Mouse (Mus musculus) left cerebral cortex, adult 2 months (tissue): ENCODE measurements at regions not wholly inside any gene's neighbourhood (a gene's known extent, or its start where the extent isn't known, plus 50 kb on each side); places are given as distances from the start of the nearest gene placed in this dataset.

Experiments
- DNase-seq, 2 experiments: peaks; one replicate each; pipeline ENCODE4 v3.0.0; 2021 to 2022; ENCODE audit warnings: low spot score in 2 of 2, mixed read lengths in 1 of 2; ENCODE audit errors: extremely low spot score in 1 of 2
- H3K27ac ChIP-seq: fragments of 200-600 bp; 2 replicates; pipeline ENCODE4 v1.8.1; 2022
- H3K4me3 ChIP-seq: fragments of 200-600 bp; 2 replicates; pipeline ENCODE4 v1.8.1; 2022
- CTCF ChIP-seq: fragments of 200-600 bp; IDR thresholded peaks from 2 replicates; pipeline ENCODE4 v1.8.1; 2022; ENCODE audit warnings: antibody characterized with exemption, mild to moderate bottlenecking, moderate library complexity
- intact Hi-C: fragments of 180-260 bp; cut with DNase I; formaldehyde crosslinking; loops from one replicate; pipeline ENCODE4 v1.15.1; 2025

DNA sequence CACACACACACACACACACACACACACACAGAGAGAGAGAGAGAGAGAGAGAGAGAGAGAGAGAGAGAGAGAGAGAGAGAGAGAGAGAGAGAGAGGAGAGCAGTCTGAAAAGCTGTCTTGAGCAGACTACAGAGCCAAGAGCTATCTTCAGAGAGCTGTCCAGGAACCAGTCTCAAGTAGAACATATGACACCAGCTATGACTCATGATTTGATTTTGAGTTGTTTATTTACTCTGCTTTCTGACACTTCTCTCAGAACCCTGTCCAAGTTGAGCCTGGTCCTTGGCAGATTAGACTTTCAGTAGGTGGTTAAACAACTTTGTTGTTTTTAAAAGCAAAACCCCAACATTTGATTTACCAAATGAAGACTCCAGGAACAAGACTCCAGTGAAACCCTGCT is 420.8 kb upstream of the Lcorl start:
- intact Hi-C loops: no loop called here
- no peak for DNase-seq
- Histone ChIP-seq H3K4me3 (no peak overlapping the region), H3K27ac (no peak overlapping the region)
- TF ChIP-seq CTCF: no peak

DNA sequence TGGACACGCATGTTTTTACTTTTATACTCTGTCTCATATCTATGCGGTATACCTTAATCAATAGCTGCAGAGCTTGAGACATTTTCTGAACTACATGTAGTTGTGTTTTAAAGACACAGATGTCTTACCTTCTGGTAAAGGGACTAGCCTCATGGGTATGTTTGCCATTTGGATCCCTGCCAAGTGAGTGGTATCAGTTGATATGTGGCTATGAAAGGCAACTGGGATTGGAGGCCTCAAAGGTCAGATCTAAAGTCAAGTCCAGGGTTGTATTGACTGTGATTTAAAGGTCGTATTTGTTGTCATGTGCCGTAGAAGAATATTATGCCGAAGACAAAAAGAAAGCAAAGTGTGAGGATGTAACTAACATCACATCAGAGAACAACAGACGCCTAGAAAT is 399.3 kb upstream of the Lcorl start:
- Histone ChIP-seq H3K4me3 (no peak overlapping the region), H3K27ac (no peak overlapping the region)
- intact Hi-C loops: no loop called here
- no peak for DNase-seq
- no peak for TF ChIP-seq CTCF

DNA sequence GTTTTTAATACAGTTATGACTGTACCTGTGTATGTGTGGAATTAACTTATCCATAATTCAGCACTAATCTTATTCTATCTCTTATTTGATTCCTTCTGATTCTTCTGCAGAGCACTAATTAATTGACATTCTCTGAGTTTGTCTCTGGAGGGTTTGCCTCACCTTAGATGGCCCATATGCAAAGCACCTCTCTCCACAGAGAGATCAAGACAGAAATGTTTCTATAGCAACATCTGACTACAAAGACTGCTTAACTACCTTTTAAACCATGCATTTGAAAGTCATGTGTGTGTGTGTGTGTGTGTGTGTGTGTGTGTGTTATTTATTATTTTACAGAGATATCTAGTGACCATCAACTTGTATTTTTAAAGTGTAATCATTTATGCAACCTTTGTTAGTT is 396.5 kb upstream of the Lcorl start:
- intact Hi-C loops: no loop called here
- no peak for TF ChIP-seq CTCF
- DNase-seq: no peak
- Histone ChIP-seq H3K27ac (no peak overlapping the region), H3K4me3 (no peak overlapping the region)

DNA sequence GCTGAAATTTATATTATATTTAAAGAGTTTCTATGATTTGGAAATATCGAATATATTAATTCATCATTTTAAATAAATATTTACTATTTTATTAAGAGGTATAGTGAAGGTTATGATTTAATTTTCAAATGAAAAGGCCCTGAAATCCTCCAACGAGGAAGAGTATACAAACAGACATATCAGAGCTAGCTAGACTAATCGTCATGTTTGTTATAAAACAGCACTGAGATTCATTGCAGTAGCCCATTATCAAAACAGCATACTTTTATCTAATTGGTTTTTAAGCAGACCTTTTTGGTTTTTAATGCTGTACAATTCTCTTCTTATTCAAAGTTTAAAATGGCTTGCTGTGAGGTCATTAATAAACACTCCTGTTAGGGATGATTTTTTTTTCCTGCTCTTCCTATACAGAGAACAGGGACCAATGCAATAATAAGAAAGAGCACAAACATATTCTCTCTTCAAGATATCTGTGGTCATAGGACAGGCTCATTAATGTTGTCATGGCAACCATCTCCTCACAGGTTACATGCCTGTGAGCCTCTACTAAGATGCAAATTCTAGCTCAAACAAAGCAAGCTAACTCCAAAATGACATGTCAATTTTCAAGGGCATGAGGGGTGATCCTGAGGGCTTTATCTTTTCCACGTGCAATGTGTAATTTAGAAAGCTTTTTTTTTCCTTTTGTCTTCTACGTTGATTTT is 378.1 kb upstream of the Lcorl start:
- H3K4me3 ChIP-seq: no peak overlapping the region
- DNase-seq: no peak
- intact Hi-C loops: no loop called here
- H3K27ac ChIP-seq: no peak overlapping the region
- TF ChIP-seq CTCF: no peak

DNA sequence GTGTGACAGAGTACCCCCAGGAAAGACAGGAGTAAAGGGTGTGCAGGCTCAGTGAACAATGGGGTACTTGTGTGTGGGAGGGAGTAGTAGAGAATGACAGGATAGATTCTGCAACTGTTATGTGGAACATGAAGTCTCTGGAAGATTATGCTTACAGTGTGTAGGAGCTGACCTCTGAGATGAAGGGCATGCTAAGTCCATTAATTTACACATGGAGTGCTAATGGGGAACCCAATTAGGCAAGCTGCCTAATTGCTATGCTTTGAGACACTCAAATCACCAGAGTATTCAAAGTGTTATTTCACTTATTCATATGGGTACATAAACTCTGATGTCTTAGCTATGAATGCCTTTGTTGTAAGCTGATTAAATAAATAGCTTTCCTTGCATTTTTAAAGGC is 375.4 kb upstream of the Lcorl start:
- intact Hi-C loops: no loop called here
- H3K27ac ChIP-seq: no peak overlapping the region
- no peak for DNase-seq
- no peak overlapping the region for H3K4me3 ChIP-seq
- TF ChIP-seq CTCF: no peak

DNA sequence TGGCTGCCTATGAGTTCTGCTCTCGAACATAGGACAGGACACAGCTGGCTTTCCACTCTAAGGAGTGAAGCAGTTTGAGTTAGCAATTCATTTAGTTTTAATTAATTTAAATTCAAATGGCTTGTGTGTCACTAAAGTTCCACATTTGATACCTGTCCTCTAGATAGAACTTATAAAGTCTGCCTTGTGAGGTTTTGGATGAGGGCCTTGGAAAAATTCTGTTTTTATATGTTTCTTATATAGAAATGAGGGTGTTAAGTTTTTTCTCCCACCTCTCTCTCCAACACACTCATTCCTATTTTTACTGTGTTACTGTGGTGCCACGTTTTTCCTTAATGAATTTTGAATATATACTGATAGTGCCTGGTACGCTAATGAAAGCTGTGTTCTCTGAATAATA is 371.3 kb upstream of the Lcorl start:
- H3K27ac ChIP-seq: no peak overlapping the region; the same call in 1 of the 2 replicates
- intact Hi-C loops: loop anchor here (5.0 kb wide), 1 partner anchor 109 kb away; no protein-coding TSS in a partner anchor
- no peak for TF ChIP-seq CTCF
- no peak for DNase-seq
- no peak overlapping the region for H3K4me3 ChIP-seq

DNA sequence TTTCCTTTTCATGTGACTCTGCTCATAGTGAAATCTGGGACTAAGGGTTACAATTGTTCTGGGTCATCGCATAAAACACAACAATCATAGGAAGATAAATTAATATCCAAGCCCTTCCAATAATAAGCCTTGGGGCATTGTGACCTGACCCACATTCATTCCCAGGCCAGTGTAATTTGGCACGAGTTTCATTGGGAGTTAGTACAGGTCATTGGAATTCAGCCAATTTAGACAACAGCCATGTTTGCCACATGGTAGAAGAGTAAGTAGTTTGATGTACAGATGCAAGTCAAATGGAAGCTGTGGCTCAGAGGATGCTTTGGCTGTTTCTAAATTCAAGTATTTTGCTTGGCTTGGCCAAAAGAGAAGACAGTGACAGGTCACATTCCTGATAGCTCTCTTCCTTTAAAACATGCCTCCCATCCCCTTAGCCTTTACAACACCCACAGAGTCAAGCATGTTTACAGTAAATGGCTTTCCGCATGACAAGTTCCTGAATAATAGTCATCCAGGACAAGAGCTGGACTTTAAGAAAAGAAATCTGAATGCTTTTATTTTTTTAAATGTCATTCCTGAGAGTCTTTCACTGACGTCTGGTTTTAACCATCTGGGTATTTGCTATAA is 355.5 kb upstream of the Lcorl start:
- Histone ChIP-seq H3K4me3 (no peak overlapping the region), H3K27ac (no peak overlapping the region)
- intact Hi-C loops: no loop called here
- no peak for DNase-seq
- TF ChIP-seq CTCF: no peak

DNA sequence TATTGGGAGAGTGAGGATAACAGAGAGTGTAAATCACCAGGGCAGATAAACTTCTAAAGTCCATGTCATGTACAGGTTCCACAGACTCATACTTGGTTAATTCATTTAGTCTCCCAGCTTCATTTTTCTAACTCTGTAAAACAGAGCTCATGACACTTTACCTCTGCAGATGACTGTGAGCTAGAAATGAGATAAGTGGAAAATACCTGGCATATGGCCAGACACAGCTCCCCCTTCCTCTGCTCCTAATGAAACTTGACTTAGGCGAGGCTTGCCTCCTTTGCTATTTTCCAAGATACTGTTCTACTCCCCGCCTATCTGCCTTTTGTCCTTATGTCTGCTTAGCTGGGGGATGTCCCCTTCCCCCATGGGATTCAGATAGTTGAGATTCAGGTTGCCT is 351.7 kb upstream of the Lcorl start:
- intact Hi-C loops: no loop called here
- TF ChIP-seq CTCF: no peak
- Histone ChIP-seq H3K27ac (no peak overlapping the region), H3K4me3 (no peak overlapping the region)
- DNase-seq: no peak

DNA sequence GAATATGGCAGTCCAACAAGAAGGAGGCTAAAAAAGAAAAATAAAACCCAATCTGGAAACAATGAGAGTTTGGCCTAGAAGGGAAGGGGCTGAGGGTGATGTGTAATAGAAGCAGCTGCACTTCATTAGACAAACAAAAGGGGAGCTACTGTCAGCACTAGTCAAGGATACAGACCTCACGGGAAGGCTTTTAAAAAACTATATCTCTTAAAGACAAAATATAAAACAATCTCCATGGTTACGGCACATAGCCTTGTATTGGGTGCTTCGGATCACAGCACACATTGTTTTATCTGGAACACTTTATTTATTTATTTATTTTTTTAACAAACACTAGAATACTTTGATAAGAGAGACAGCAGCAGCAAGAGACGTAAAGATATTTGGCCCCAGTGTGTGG is 346.3 kb upstream of the Lcorl start:
- DNase-seq: no peak
- TF ChIP-seq CTCF: no peak
- Histone ChIP-seq H3K27ac (no peak overlapping the region), H3K4me3 (no peak overlapping the region)
- intact Hi-C loops: no loop called here

DNA sequence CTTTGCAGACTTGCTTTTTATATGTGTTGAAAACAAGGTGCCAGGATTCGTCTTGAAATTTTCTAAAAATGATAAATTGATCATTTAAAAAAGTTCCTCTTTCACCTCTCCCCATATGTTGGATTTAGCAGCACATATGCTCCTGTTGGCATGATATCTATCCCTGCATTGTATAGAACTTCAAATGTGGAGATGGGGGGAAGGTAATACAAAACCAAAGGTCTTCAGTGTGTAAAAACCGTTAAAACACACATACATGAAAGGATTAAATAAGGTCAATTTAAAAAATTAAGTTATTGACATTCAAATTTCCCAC is 345.0 kb upstream of the Lcorl start:
- Histone ChIP-seq H3K27ac (no peak overlapping the region), H3K4me3 (no peak overlapping the region)
- DNase-seq: no peak
- intact Hi-C loops: no loop called here
- no peak for TF ChIP-seq CTCF

DNA sequence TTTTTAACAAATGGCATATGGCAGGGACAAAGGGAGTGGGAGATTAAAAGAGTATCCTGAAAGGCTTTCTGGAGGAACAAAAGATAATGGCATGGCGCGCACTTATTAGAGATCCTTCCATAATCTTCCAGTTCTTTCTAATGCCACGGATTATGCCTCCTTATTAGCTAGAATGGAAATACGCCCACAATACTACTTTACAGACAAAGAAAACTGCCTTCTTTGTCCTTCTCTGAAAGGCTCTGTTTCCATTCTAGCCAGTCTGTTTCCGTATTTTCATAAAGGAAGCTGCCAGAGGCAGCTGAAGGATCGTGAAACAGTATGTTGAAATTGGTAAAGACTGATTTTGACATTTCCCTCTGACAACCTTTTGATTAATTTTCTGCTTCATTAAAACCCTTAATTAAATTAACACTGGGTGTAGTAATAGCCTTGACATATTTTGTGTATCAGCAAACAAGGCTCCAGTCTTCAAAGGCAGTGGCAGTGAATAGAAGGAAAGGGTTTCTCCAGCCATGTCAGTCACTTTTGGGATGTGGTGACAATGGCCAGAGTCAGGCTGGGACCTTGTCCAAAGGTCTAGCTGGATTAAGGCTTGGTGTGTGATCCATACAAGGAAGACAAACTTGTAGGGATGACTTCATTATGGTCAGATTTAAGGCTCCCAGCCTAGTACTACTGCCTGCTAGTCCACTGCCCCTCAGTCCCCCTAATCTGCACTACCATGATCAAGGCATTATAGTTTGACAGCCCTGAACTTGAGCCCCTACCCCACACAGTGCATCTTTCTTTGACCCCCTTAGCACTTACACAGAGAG is 344.4 kb upstream of the Lcorl start:
- intact Hi-C loops: no loop called here
- H3K4me3 ChIP-seq: no peak overlapping the region
- H3K27ac ChIP-seq: no peak overlapping the region
- DNase-seq: no peak
- no peak for TF ChIP-seq CTCF

DNA sequence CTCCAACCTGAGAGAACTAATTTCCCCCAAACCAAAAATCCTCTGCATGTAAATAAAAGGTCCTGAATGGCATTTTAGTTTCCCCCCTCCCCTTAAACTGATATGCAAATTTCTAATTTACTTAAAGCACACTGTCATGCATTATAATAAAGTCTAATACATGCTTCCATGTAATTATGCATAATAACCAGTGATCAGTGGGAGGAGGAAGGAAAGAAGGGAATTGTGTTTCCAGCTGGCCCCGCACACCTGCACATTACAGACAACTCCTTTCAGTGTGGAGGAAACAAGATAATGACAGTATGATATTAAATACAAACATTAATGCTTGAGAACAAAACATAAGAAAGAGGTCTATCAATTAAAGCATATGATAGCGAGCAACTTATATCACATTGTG is 329.5 kb upstream of the Lcorl start:
- TF ChIP-seq CTCF: no peak
- intact Hi-C loops: no loop called here
- Histone ChIP-seq H3K4me3 (no peak overlapping the region), H3K27ac (no peak overlapping the region)
- no peak for DNase-seq
